Comparison of ENCODE assay signal across 9 mouse cellular contexts in genomic region chr15:92447708-92448147, GRCm38 (mm10). TPM values are rescaled to one million over a fixed set of nuclear protein-coding genes. Genes with fewer than 3 reads are reported as not detected.
DNase-seq lines count a peak whose midpoint lies in the region; ATAC-seq and TF ChIP-seq lines count a peak whose summit lies in the region.
"Had no signal": no experiment of that assay in that cellular context is flagged by ENCODE, and none has a peak within 500 bp of the region (broad histone marks: within the 10 kb centered on the region; RNA-seq: fewer than 3 reads in every experiment).

No protein-coding gene starts in this region.

- no peak overlapping the region for H3K9ac ChIP-seq in intestine, postnatal 0 days (ENCODE audit: low read depth, low read length)
- no peak overlapping the region for H3K9ac ChIP-seq in intestine, embryonic 15.5 days
- H3K9ac ChIP-seq in forebrain, embryonic 16.5 days (replicated peaks; ENCODE audit: low read depth, low read length) = no peak overlapping the region
- no peak overlapping the region for H3K9ac ChIP-seq in neural tube, embryonic 15.5 days (replicated peaks)
- H3K9ac ChIP-seq: heart, embryonic 15.5 days had no signal

- TF ChIP-seq POLR2A in cerebellum, adult 2 months (IDR thresholded peaks at IDR 0.05; ENCODE audit: borderline replicate concordance, insufficient read depth, low read length) = no peak

- no peak for ATAC-seq in intestine, postnatal 0 days
- ATAC-seq in intestine, embryonic 15.5 days = no peak
- peak; percentile 69 for ATAC-seq in forebrain, embryonic 16.5 days
- no peak for ATAC-seq in neural tube, embryonic 15.5 days (ENCODE audit: low FRiP score)

- no peaks in the 10 kb centered on the region for H3K9me3 ChIP-seq in intestine, postnatal 0 days (ENCODE audit: control insufficient read depth)
- H3K9me3 ChIP-seq in intestine, embryonic 15.5 days = no peaks in the 10 kb centered on the region
- H3K9me3 ChIP-seq in forebrain, embryonic 16.5 days (ENCODE audit: control insufficient read depth, low read length) = no peaks in the 10 kb centered on the region
- H3K9me3 ChIP-seq in neural tube, embryonic 15.5 days (replicated peaks) = no peaks in the 10 kb centered on the region
- H3K9me3 ChIP-seq: heart, embryonic 15.5 days had no signal

- no peaks in the 10 kb centered on the region for H3K36me3 ChIP-seq in intestine, postnatal 0 days (ENCODE audit: control insufficient read depth, insufficient read depth)
- no peaks in the 10 kb centered on the region for H3K36me3 ChIP-seq in intestine, embryonic 15.5 days
- H3K36me3 ChIP-seq in forebrain, embryonic 16.5 days (ENCODE audit: control insufficient read depth, insufficient read depth) = no peaks in the 10 kb centered on the region
- H3K36me3 ChIP-seq in neural tube, embryonic 15.5 days = no peaks in the 10 kb centered on the region
- H3K36me3 ChIP-seq: heart, embryonic 15.5 days had no signal

- TF ChIP-seq CTCF in intestine, postnatal 0 days (IDR thresholded peaks at IDR 0.05; ENCODE audit: low read depth) = peak; percentile 69
- TF ChIP-seq CTCF in cerebellum, adult 2 months (IDR thresholded peaks at IDR 0.05; ENCODE audit: borderline replicate concordance, insufficient read depth, low read depth, low read length) = peak; percentile 44; the same call in 1 of the 2 replicates

- DNase-seq in cerebellum, adult 2 months = peak; percentile 23 to 39
- peak; percentile 55 to 66 for DNase-seq in left cerebral cortex, postnatal 10 days (ENCODE audit: extremely low spot score in 1 of 2, low spot score in 2 of 2)
- DNase-seq in right cerebral cortex, postnatal 10 days (ENCODE audit: low spot score in 2 of 2) = peak; percentile 73 to 83
- no peak for DNase-seq in kidney, adult 8-10 months

- no peak overlapping the region for H3K4me3 ChIP-seq in intestine, postnatal 0 days (ENCODE audit: low read depth, low read length)
- H3K4me3 ChIP-seq in intestine, embryonic 15.5 days (replicated peaks) = no peak overlapping the region
- H3K4me3 ChIP-seq in cerebellum, adult 2 months (replicated peaks; ENCODE audit: insufficient read depth, low read depth, low read length) = no peak overlapping the region
- no peak overlapping the region for H3K4me3 ChIP-seq in forebrain, embryonic 16.5 days (replicated peaks; ENCODE audit: low read length)
- no peak overlapping the region for H3K4me3 ChIP-seq in neural tube, embryonic 15.5 days (replicated peaks)
- H3K4me3 ChIP-seq: heart, embryonic 15.5 days had no signal

- H3K27ac ChIP-seq in intestine, postnatal 0 days (ENCODE audit: low read depth, low read length) = no peak overlapping the region
- H3K27ac ChIP-seq in intestine, embryonic 15.5 days = no peak overlapping the region
- no peak overlapping the region for H3K27ac ChIP-seq in cerebellum, adult 2 months (ENCODE audit: insufficient read depth, low read length)
- H3K27ac ChIP-seq in forebrain, embryonic 16.5 days (ENCODE audit: low read length) = no peak overlapping the region
- no peak overlapping the region for H3K27ac ChIP-seq in neural tube, embryonic 15.5 days (replicated peaks)
- H3K27ac ChIP-seq: heart, embryonic 15.5 days had no signal

- intact Hi-C loops in left cerebral cortex, postnatal 10 days (cut with DNase I) = loop anchor here (2.0 to 10.0 kb wide), 2 partner anchors 557 to 769 kb away; no protein-coding TSS in a partner anchor

- 48% methylated on average over 8 of the region's 8 CpGs for WGBS in intestine, postnatal 0 days
- 45% methylated on average over 8 of the region's 8 CpGs for WGBS in intestine, embryonic 15.5 days
- 6% methylated on average over 8 of the region's 8 CpGs for WGBS in cerebellum, adult 2 months
- 31% methylated on average over 8 of the region's 8 CpGs for WGBS in forebrain, embryonic 16.5 days
- 41% methylated on average over 8 of the region's 8 CpGs for WGBS in neural tube, embryonic 15.5 days

- H3K27me3 ChIP-seq in intestine, postnatal 0 days (replicated peaks; ENCODE audit: control insufficient read depth, insufficient read depth, low read length) = no peaks in the 10 kb centered on the region
- no peaks in the 10 kb centered on the region for H3K27me3 ChIP-seq in intestine, embryonic 15.5 days (replicated peaks)
- no peaks in the 10 kb centered on the region for H3K27me3 ChIP-seq in cerebellum, adult 2 months (ENCODE audit: control insufficient read depth, insufficient read depth, low read length)
- H3K27me3 ChIP-seq in forebrain, embryonic 16.5 days (replicated peaks; ENCODE audit: control insufficient read depth, insufficient read depth, low read length) = no peaks in the 10 kb centered on the region
- no peaks in the 10 kb centered on the region for H3K27me3 ChIP-seq in neural tube, embryonic 15.5 days (replicated peaks)
- H3K27me3 ChIP-seq: heart, embryonic 15.5 days had no signal

- no peaks in the 10 kb centered on the region for H3K4me1 ChIP-seq in intestine, postnatal 0 days (replicated peaks; ENCODE audit: control insufficient read depth, insufficient read depth, low read length)
- no peaks in the 10 kb centered on the region for H3K4me1 ChIP-seq in intestine, embryonic 15.5 days (replicated peaks)
- no peaks in the 10 kb centered on the region for H3K4me1 ChIP-seq in cerebellum, adult 2 months (ENCODE audit: control insufficient read depth, insufficient read depth, low read length)
- peaks cover 5% of the 10 kb centered on the region for H3K4me1 ChIP-seq in forebrain, embryonic 16.5 days (replicated peaks; ENCODE audit: control insufficient read depth, insufficient read depth, low read length)
- H3K4me1 ChIP-seq in neural tube, embryonic 15.5 days = peaks cover 14% of the 10 kb centered on the region
- H3K4me1 ChIP-seq: heart, embryonic 15.5 days had no signal

- no peak overlapping the region for H3K4me2 ChIP-seq in intestine, postnatal 0 days (replicated peaks; ENCODE audit: low read depth)
- no peak overlapping the region for H3K4me2 ChIP-seq in intestine, embryonic 15.5 days (replicated peaks)
- peak overlapping the region; percentile 19; the same call in 1 of the 2 replicates for H3K4me2 ChIP-seq in forebrain, embryonic 16.5 days (ENCODE audit: low read length)
- H3K4me2 ChIP-seq in neural tube, embryonic 15.5 days = no peak overlapping the region
- H3K4me2 ChIP-seq: heart, embryonic 15.5 days had no signal

RNA-seq across cellular contexts. Expression of gene Pdzrn4, which starts 51.0 kb away (rescaled TPM):
- 0.94 and 1.1 TPM in 2 replicates for polyA plus RNA-seq in intestine, postnatal 0 days (2015; fragmentation: Nextera tagmentation; extraction: Ambion mirVana)
- 1.7 and 1.9 TPM in 2 replicates for polyA plus RNA-seq in intestine, embryonic 15.5 days (2015; fragmentation: Nextera tagmentation; extraction: Ambion mirVana)
- polyA plus RNA-seq in cerebellum, adult 2 months (2012; rRNA removed) = 1.9 and 2.1 TPM in 2 replicates
- 15.1 and 16.9 TPM in 2 replicates for polyA plus RNA-seq in forebrain, embryonic 16.5 days (2015; fragmentation: Nextera tagmentation; extraction: Ambion mirVana)
- 10 to 100 TPM; 16.4 to 18.5 TPM for total RNA-seq in left cerebral cortex, postnatal 10 days (2021)
- 18.4 and 23.8 TPM in 2 replicates for polyA plus RNA-seq in neural tube, embryonic 15.5 days (2015; fragmentation: Nextera tagmentation; extraction: Ambion mirVana)

Comparison
In these comparisons a context has a peak if more than half of its experiments do, and no peak if none do; other contexts are left out.
1. DNase-seq: peak in cerebellum, adult 2 months (2 of 2), left cerebral cortex, postnatal 10 days (2 of 2) and right cerebral cortex, postnatal 10 days (2 of 2); none in kidney, adult 8-10 months (0 of 2).